Mouse (Mus musculus): ENCODE data around the gene Fmo2. TPM values are rescaled to one million over a fixed set of nuclear protein-coding genes. Genes with fewer than 3 reads are reported as not detected.
A peak's percentile ranks its signal among the peaks of the same experiment; 100 is the strongest.

Fmo2 gene
- total and polyA plus RNA-seq, 3 experiments, result not detected

DNA sequence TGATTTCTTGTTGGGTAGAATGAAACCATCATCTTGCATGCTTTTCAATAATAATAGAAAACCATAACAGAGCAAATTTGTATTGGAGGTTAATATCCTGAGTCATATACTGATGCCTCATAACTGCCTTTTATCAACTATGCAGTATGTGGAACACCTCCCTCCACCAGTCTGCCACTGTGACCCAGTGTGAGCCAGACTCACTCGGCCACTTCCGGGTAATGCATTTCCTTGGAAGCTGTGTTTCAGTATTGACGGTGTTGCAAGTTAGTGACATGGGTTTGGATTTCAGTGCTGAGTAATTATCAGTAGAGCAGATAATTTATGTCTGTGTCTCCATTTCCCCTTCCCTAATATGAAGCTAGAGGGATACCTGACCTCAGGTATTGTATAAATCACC lies 34.9 kb downstream of the Fmo2 start:
- H3K27me3 ChIP-seq (replicated peaks), result no peaks in the 10 kb centered on the region
- dilution Hi-C loops (cut with MboI; ENCODE audit: extremely low pct_ligation_motif_present, extremely low pct_unique_long_range_greater_than_20kb, low sequenced_read_pairs) (no loop called here), in situ Hi-C loops (cut with MboI; ENCODE audit: low pct_ligation_motif_present, low pct_unique_long_range_greater_than_20kb, low sequenced_read_pairs) (no loop called here)
- DNase-seq (ENCODE audit: extremely low read depth), result no peak
- H3K27ac ChIP-seq (ENCODE audit: insufficient read depth, low read depth), result no peak overlapping the region
- TF ChIP-seq CHD2 (IDR thresholded peaks at IDR 0.05; ENCODE audit: low read length) (no peak), ZC3H11A (IDR thresholded peaks at IDR 0.05; ENCODE audit: low read depth, low read length) (no peak), BHLHE40 (IDR thresholded peaks at IDR 0.05; ENCODE audit: low read depth, low read length) (no peak), ZMIZ1 (IDR thresholded peaks at IDR 0.05; ENCODE audit: low read depth, low read length) (no peak), MAZ (IDR thresholded peaks at IDR 0.05; ENCODE audit: low read depth, low read length) (no peak), SMC3 (IDR thresholded peaks at IDR 0.05; ENCODE audit: low read depth, low read length) (no peak), TBP (conservative IDR thresholded peaks at IDR 0.05; ENCODE audit: low read depth, low read length) (no peak), POLR2A (IDR thresholded peaks at IDR 0.05; ENCODE audit: low read depth, low read length) (no peak), CTCF (conservative IDR thresholded peaks at IDR 0.05 in 1 of 2, IDR thresholded peaks at IDR 0.05 in 1 of 2; ENCODE audit: low read depth in 2 of 2, low read length in 2 of 2) (no peak), EP300 (IDR thresholded peaks at IDR 0.05; ENCODE audit: low read length) (no peak), JUN (IDR thresholded peaks at IDR 0.05; ENCODE audit: insufficient read depth, low read depth, low read length) (no peak), ETS1 (conservative IDR thresholded peaks at IDR 0.05; ENCODE audit: low read depth, low read length) (no peak), RCOR1 (conservative IDR thresholded peaks at IDR 0.05; ENCODE audit: low read depth, low read length) (no peak), NELFE (IDR thresholded peaks at IDR 0.05; ENCODE audit: low read depth, low read length) (no peak), ELF1 (IDR thresholded peaks at IDR 0.05; ENCODE audit: low read depth, low read length) (no peak), IRF4 (IDR thresholded peaks at IDR 0.05; ENCODE audit: low read depth, low read length) (no peak), POLR2AphosphoS2 (IDR thresholded peaks at IDR 0.05; ENCODE audit: low read depth, low read length) (no peak), JUND (conservative IDR thresholded peaks at IDR 0.05; ENCODE audit: low read depth, low read length) (no peak), MXI1 (IDR thresholded peaks at IDR 0.05; ENCODE audit: low read depth, low read length) (no peak), RAD21 (IDR thresholded peaks at IDR 0.05; ENCODE audit: low read depth, low read length) (no peak)
- H3K9me3 ChIP-seq (replicated peaks; ENCODE audit: low read length), result no peaks in the 10 kb centered on the region
- H3K9ac ChIP-seq (ENCODE audit: insufficient read depth, low read depth), result no peak overlapping the region
- H3K36me3 ChIP-seq (replicated peaks in 1 of 2; ENCODE audit: control insufficient read depth in 1 of 2, insufficient read depth in 1 of 2, low read length in 1 of 2), result no peaks in the 10 kb centered on the region
- no peaks in the 10 kb centered on the region for H3K79me2 ChIP-seq (replicated peaks; ENCODE audit: control insufficient read depth, extremely low read depth, insufficient read depth, poor library complexity, severe bottlenecking)
- H3K4me2 ChIP-seq (ENCODE audit: insufficient read depth, low read depth, poor library complexity, severe bottlenecking), result no peak overlapping the region
- no peak overlapping the region for H3K4me3 ChIP-seq (replicated peaks in 1 of 3; ENCODE audit: low read depth in 2 of 3, low read length in 2 of 3, poor library complexity in 1 of 3)
- peaks cover 0 to 4% of the 10 kb centered on the region in 2 experiments; a peak in 2 of 4 replicates for H3K4me1 ChIP-seq (ENCODE audit: control insufficient read depth in 1 of 2, insufficient read depth in 2 of 2)

- no peaks in the 10 kb centered on the region for H3K79me2 ChIP-seq (replicated peaks; ENCODE audit: control insufficient read depth, extremely low read depth, insufficient read depth, poor library complexity, severe bottlenecking)
- H3K9me3 ChIP-seq (replicated peaks; ENCODE audit: low read length), result no peaks in the 10 kb centered on the region
- in situ Hi-C loops (cut with MboI; ENCODE audit: low pct_ligation_motif_present, low pct_unique_long_range_greater_than_20kb, low sequenced_read_pairs), result no loop called here
- H3K4me2 ChIP-seq (ENCODE audit: insufficient read depth, low read depth, poor library complexity, severe bottlenecking), result no peak overlapping the region
- TF ChIP-seq MXI1 (IDR thresholded peaks at IDR 0.05; ENCODE audit: low read depth, low read length), result no peak
- TF ChIP-seq MAFK (IDR thresholded peaks at IDR 0.05; ENCODE audit: insufficient replicate concordance, low read length), result peak; percentile 59; the same call in 1 of the 2 replicates
- H3K27me3 ChIP-seq (replicated peaks), result no peaks in the 10 kb centered on the region
- DNase-seq (ENCODE audit: extremely low read depth), result no peak
- H3K27ac ChIP-seq (ENCODE audit: insufficient read depth, low read depth), result no peak overlapping the region
- no peak overlapping the region for H3K4me3 ChIP-seq (replicated peaks in 1 of 3; ENCODE audit: low read depth in 2 of 3, low read length in 2 of 3, poor library complexity in 1 of 3)
- peaks cover 0 to 4% of the 10 kb centered on the region in 2 experiments; a peak in 2 of 4 replicates for H3K4me1 ChIP-seq (ENCODE audit: control insufficient read depth in 1 of 2, insufficient read depth in 2 of 2)
- dilution Hi-C loops (cut with MboI; ENCODE audit: extremely low pct_ligation_motif_present, extremely low pct_unique_long_range_greater_than_20kb, low sequenced_read_pairs), result no loop called here
- no peak overlapping the region for H3K9ac ChIP-seq (ENCODE audit: insufficient read depth, low read depth)
- H3K36me3 ChIP-seq (replicated peaks in 1 of 2; ENCODE audit: control insufficient read depth in 1 of 2, insufficient read depth in 1 of 2, low read length in 1 of 2), result no peaks in the 10 kb centered on the region
These were observed 36.2 kb downstream of the Fmo2 start for GRCm38 (mm10) chr1:162862328-162862727.

Data from CH12.LX (cell line).